Mouse (Mus musculus) myocyte (in vitro differentiated cells): ENCODE results near the gene Btaf1.

Source experiments
- CEBPB ChIP-seq: IDR thresholded peaks from 2 replicates; pipeline ENCODE4 v1.6.1; 2011; ENCODE audit warnings: mild to moderate bottlenecking, moderate library complexity; ENCODE audit not compliant: poor library complexity, insufficient read depth, severe bottlenecking
- E2F4 ChIP-seq: IDR thresholded peaks from one replicate; pipeline ENCODE4 v1.6.1; 2011; ENCODE audit warnings: mild to moderate bottlenecking, control low read depth, moderate library complexity; ENCODE audit not compliant: insufficient read depth
- MAX ChIP-seq: IDR thresholded peaks from one replicate; pipeline ENCODE4 v1.6.1; 2011; ENCODE audit warnings: low read depth, mild to moderate bottlenecking, control low read depth
- MYOD1 ChIP-seq, 3 experiments: IDR thresholded peaks; one replicate each; pipeline ENCODE4 v1.6.1; 2011; ENCODE audit warnings: control low read depth in 2 of 3, low read depth in 2 of 3, mild to moderate bottlenecking in 2 of 3, moderate library complexity in 1 of 3; ENCODE audit not compliant: insufficient read length in 2 of 3, control insufficient read depth in 1 of 3
- MYOG ChIP-seq, 3 experiments: IDR thresholded peaks; one replicate each; pipeline ENCODE4 v1.6.1; 2011; ENCODE audit warnings: control low read depth in 2 of 3, low read depth in 2 of 3, mild to moderate bottlenecking in 2 of 3; ENCODE audit not compliant: insufficient read length in 2 of 3, control insufficient read depth in 1 of 3, insufficient read depth in 1 of 3
- POLR2A ChIP-seq: IDR thresholded peaks from one replicate; pipeline ENCODE4 v1.6.1; 2011; ENCODE audit warnings: low read depth, mild to moderate bottlenecking, control low read depth, moderate library complexity; ENCODE audit not compliant: insufficient read length
- POLR2AphosphoS2 ChIP-seq: IDR thresholded peaks from one replicate; pipeline ENCODE4 v1.6.1; 2011; ENCODE audit warnings: low read depth, control low read depth; ENCODE audit not compliant: insufficient read length
- REST ChIP-seq: IDR thresholded peaks from one replicate; pipeline ENCODE4 v1.6.1; 2011; ENCODE audit warnings: mild to moderate bottlenecking, control low read depth, moderate library complexity; ENCODE audit not compliant: insufficient read depth, insufficient read length
- SRF ChIP-seq: IDR thresholded peaks from one replicate; pipeline ENCODE4 v1.6.1; 2011; ENCODE audit warnings: low read depth; ENCODE audit not compliant: control insufficient read depth, insufficient read length
- TCF12 ChIP-seq: IDR thresholded peaks from one replicate; pipeline ENCODE4 v1.6.1; 2011; ENCODE audit warnings: mild to moderate bottlenecking, control low read depth; ENCODE audit not compliant: poor library complexity, insufficient read depth, severe bottlenecking
- TCF3 ChIP-seq: IDR thresholded peaks from one replicate; pipeline ENCODE4 v1.6.1; 2011; ENCODE audit warnings: low read depth, control low read depth; ENCODE audit not compliant: insufficient read length
- USF1 ChIP-seq: IDR thresholded peaks from one replicate; pipeline ENCODE4 v1.6.1; 2011; ENCODE audit warnings: low read depth, mild to moderate bottlenecking, control low read depth, moderate library complexity

DNA sequence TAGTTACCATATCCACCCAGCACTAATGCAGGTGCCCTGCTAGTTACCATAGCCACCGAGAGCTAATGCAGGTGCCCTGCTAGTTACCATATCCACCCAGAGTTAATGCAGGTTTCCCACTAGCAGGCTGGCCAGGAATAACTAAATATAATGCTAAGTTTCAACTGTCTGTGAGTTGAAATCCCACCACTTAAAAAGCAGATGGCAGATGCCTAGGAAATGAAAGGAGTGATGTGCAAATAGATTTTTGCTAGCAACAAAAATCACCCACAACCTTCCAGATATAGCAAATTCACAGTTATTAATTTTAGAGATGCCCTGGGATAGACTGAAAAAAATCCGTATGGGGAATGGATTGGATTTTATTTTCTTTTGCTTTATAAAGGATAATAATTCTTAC lies 106.5 kb downstream of the Btaf1 start:
- TF ChIP-seq POLR2A (no peak), TCF3 (no peak), MAX (no peak), TCF12 (no peak), POLR2AphosphoS2 (no peak), CEBPB (no peak), E2F4 (no peak), MYOD1 (IDR thresholded peaks at IDR 0.05; ENCODE audit: control insufficient read depth in 1 of 3, insufficient read length in 2 of 3, low read depth in 2 of 3) (no peak), MYOG (IDR thresholded peaks at IDR 0.05; ENCODE audit: control insufficient read depth in 1 of 3, insufficient read depth in 1 of 3, insufficient read length in 2 of 3, low read depth in 2 of 3) (no peak), USF1 (no peak), REST (no peak), SRF (no peak)
